Mouse (Mus musculus) hindbrain, embryonic 15.5 days (tissue): ENCODE results near the gene Tinagl1. TPM values are rescaled to one million over a fixed set of nuclear protein-coding genes. Genes with fewer than 3 reads are reported as not detected.

Experiments
- ATAC-seq: fragments of 200-750 bp; cut with Nextera tagmentation; 2 replicates; pipeline ENCODE4 v1.8.0; 2017; ENCODE audit warnings: low read depth, moderate number of reproducible peaks, moderate TSS enrichment; ENCODE audit not compliant: low FRiP score
- H3K27ac ChIP-seq: fragments of 300-500 bp; sonication (generic); replicated peaks from 2 replicates; pipeline ENCODE4 v1.5.1; 2015; ENCODE audit warnings: mild to moderate bottlenecking, inconsistent platforms
- H3K27me3 ChIP-seq: fragments of 300-500 bp; sonication (generic); 2 replicates; pipeline ENCODE4 v1.6.1; 2015; ENCODE audit warnings: control low read depth, inconsistent platforms
- H3K36me3 ChIP-seq: fragments of 300-500 bp; sonication (generic); 2 replicates; pipeline ENCODE4 v1.6.1; 2015; ENCODE audit warnings: control low read depth, inconsistent platforms
- H3K4me1 ChIP-seq: fragments of 300-500 bp; sonication (generic); replicated peaks from 2 replicates; pipeline ENCODE4 v1.6.1; 2015; ENCODE audit warnings: control low read depth, inconsistent platforms
- H3K4me2 ChIP-seq: fragments of 300-500 bp; sonication (generic); 2 replicates; pipeline ENCODE4 v1.6.1; 2015; ENCODE audit warnings: moderate library complexity, mild to moderate bottlenecking, inconsistent platforms
- H3K4me3 ChIP-seq: fragments of 300-500 bp; sonication (generic); 2 replicates; pipeline ENCODE4 v1.5.1; 2015; ENCODE audit warnings: mild to moderate bottlenecking, inconsistent platforms
- H3K9ac ChIP-seq: fragments of 300-500 bp; sonication (generic); 2 replicates; pipeline ENCODE4 v1.6.1; 2015; ENCODE audit warnings: inconsistent platforms
- H3K9me3 ChIP-seq: fragments of 300-500 bp; sonication (generic); 2 replicates; pipeline ENCODE4 v1.6.1; 2016; ENCODE audit warnings: control low read depth, inconsistent platforms
- WGBS: fragments of 180-500 bp; shearing (Covaris S2); methylation state at CpG from one replicate; pipeline ENCODE4 v1.1.7; 2015; 5-methylcytosine and 5-hydroxymethylcytosine counted together
- polyA plus RNA-seq: library from polyadenylated mRNA; unstranded; fragments of >200 nt; fragmentation: Nextera tagmentation; extraction: Ambion mirVana; gene quantifications from 2 replicates; pipeline ENCODE4 v1.2.1, GENCODE M21; 2015

Tinagl1 gene
- polyA plus RNA-seq, 1 experiment from 2014 or later, result 8.2 TPM

GRCm38 (mm10) chr4:130166592-130166991, 8.3 kb downstream of the Tinagl1 start:
- Histone ChIP-seq H3K9me3 (no peaks in the 10 kb centered on the region), H3K36me3 (no peaks in the 10 kb centered on the region), H3K4me2 (no peak overlapping the region), H3K9ac (no peak overlapping the region), H3K27ac (no peak overlapping the region), H3K27me3 (peaks cover 31% of the 10 kb centered on the region), H3K4me1 (peaks cover 17% of the 10 kb centered on the region), H3K4me3 (no peak overlapping the region)
- WGBS, result 73% methylated on average over 8 of the region's 8 CpGs
- no peak for ATAC-seq

GRCm38 (mm10) chr4:130166061-130166460, 8.9 kb downstream of the Tinagl1 start:
- no peak overlapping the region for H3K4me3 ChIP-seq
- no peak overlapping the region for H3K9ac ChIP-seq
- H3K27ac ChIP-seq, result no peak overlapping the region
- peaks cover 33% of the 10 kb centered on the region for H3K27me3 ChIP-seq
- H3K36me3 ChIP-seq, result no peaks in the 10 kb centered on the region
- peaks cover 17% of the 10 kb centered on the region for H3K4me1 ChIP-seq
- no peak overlapping the region for H3K4me2 ChIP-seq
- ATAC-seq, result no peak
- WGBS, result 85% methylated on average over 18 of the region's 18 CpGs
- H3K9me3 ChIP-seq, result no peaks in the 10 kb centered on the region

- no peaks in the 10 kb centered on the region for H3K9me3 ChIP-seq
- H3K36me3 ChIP-seq, result no peaks in the 10 kb centered on the region
- no peak overlapping the region for H3K27ac ChIP-seq
- WGBS, result 75% methylated on average over 6 of the region's 6 CpGs
- H3K4me3 ChIP-seq, result no peak overlapping the region
- no peak overlapping the region for H3K4me2 ChIP-seq
- H3K27me3 ChIP-seq, result peaks cover 33% of the 10 kb centered on the region
- peaks cover 17% of the 10 kb centered on the region for H3K4me1 ChIP-seq
- no peak for ATAC-seq
- H3K9ac ChIP-seq, result no peak overlapping the region
These were observed 10.8 kb downstream of the Tinagl1 start for GRCm38 (mm10) chr4:130164121-130164520.

GRCm38 (mm10) chr4:130163391-130163861, 11.5 kb downstream of the Tinagl1 start:
- peaks cover 33% of the 10 kb centered on the region for H3K27me3 ChIP-seq
- WGBS, result 7% methylated on average over 20 of the region's 20 CpGs
- peaks cover 12% of the 10 kb centered on the region for H3K4me1 ChIP-seq
- no peak for ATAC-seq
- no peak overlapping the region for H3K9ac ChIP-seq
- no peaks in the 10 kb centered on the region for H3K9me3 ChIP-seq
- H3K4me2 ChIP-seq, result peak overlapping the region; percentile 34
- H3K36me3 ChIP-seq, result no peaks in the 10 kb centered on the region
- H3K4me3 ChIP-seq, result no peak overlapping the region
- H3K27ac ChIP-seq, result no peak overlapping the region

GRCm38 (mm10) chr4:130161349-130161748, 13.6 kb downstream of the Tinagl1 start:
- Histone ChIP-seq H3K36me3 (no peaks in the 10 kb centered on the region), H3K9me3 (no peaks in the 10 kb centered on the region), H3K27me3 (peaks cover 30% of the 10 kb centered on the region), H3K4me3 (no peak overlapping the region), H3K4me2 (no peak overlapping the region), H3K27ac (no peak overlapping the region), H3K4me1 (peaks cover 7% of the 10 kb centered on the region), H3K9ac (no peak overlapping the region)
- ATAC-seq, result no peak
- WGBS, result 21% methylated on average over 4 of the region's 4 CpGs

GRCm38 (mm10) chr4:130156812-130157371, 18.0 kb downstream of the Tinagl1 start:
- H3K9ac ChIP-seq, result no peak overlapping the region
- no peak overlapping the region for H3K4me2 ChIP-seq
- WGBS, result 82% methylated on average over 12 of the region's 12 CpGs
- no peaks in the 10 kb centered on the region for H3K9me3 ChIP-seq
- H3K27me3 ChIP-seq, result peaks cover 11% of the 10 kb centered on the region
- H3K4me1 ChIP-seq, result no peaks in the 10 kb centered on the region
- no peak overlapping the region for H3K4me3 ChIP-seq
- no peak for ATAC-seq
- no peaks in the 10 kb centered on the region for H3K36me3 ChIP-seq
- H3K27ac ChIP-seq, result no peak overlapping the region

- Histone ChIP-seq H3K27me3 (peaks cover 9% of the 10 kb centered on the region), H3K9ac (no peak overlapping the region), H3K4me2 (no peak overlapping the region), H3K4me1 (no peaks in the 10 kb centered on the region), H3K4me3 (no peak overlapping the region), H3K36me3 (no peaks in the 10 kb centered on the region), H3K9me3 (no peaks in the 10 kb centered on the region), H3K27ac (no peak overlapping the region)
- WGBS, result 87% methylated on average over 3 of the region's 3 CpGs
- ATAC-seq, result no peak
These were observed 20.7 kb downstream of the Tinagl1 start for GRCm38 (mm10) chr4:130154250-130154649.

GRCm38 (mm10) chr4:130148405-130148804, 26.5 kb downstream of the Tinagl1 start:
- H3K9ac ChIP-seq, result no peak overlapping the region
- H3K4me2 ChIP-seq, result no peak overlapping the region
- 78% methylated on average over 10 of the region's 10 CpGs for WGBS

GRCm38 (mm10) chr4:130141786-130142185, 33.1 kb downstream of the Tinagl1 start:
- H3K4me1 ChIP-seq, result peaks cover 27% of the 10 kb centered on the region
- H3K36me3 ChIP-seq, result no peaks in the 10 kb centered on the region
- H3K4me2 ChIP-seq, result no peak overlapping the region
- H3K9ac ChIP-seq, result no peak overlapping the region
- no peaks in the 10 kb centered on the region for H3K9me3 ChIP-seq
- H3K4me3 ChIP-seq, result no peak overlapping the region
- no peak overlapping the region for H3K27ac ChIP-seq
- ATAC-seq, result no peak
- H3K27me3 ChIP-seq, result peaks cover 29% of the 10 kb centered on the region
- WGBS, result 26% methylated on average over 3 of the region's 3 CpGs

More at GRCm38 (mm10) chr4:130148405-130148804, 26.5 kb downstream of the Tinagl1 start:
- H3K36me3 ChIP-seq, result no peaks in the 10 kb centered on the region
- H3K27me3 ChIP-seq, result peaks cover 8% of the 10 kb centered on the region
- ATAC-seq, result no peak
- H3K27ac ChIP-seq, result no peak overlapping the region
- H3K4me3 ChIP-seq, result no peak overlapping the region
- no peaks in the 10 kb centered on the region for H3K9me3 ChIP-seq
- no peaks in the 10 kb centered on the region for H3K4me1 ChIP-seq

GRCm38 (mm10) chr4:130140992-130141402, 33.9 kb downstream of the Tinagl1 start:
- Histone ChIP-seq H3K27me3 (peaks cover 32% of the 10 kb centered on the region), H3K9ac (no peak overlapping the region), H3K4me2 (no peak overlapping the region), H3K9me3 (no peaks in the 10 kb centered on the region), H3K36me3 (no peaks in the 10 kb centered on the region), H3K4me1 (peaks cover 27% of the 10 kb centered on the region), H3K27ac (no peak overlapping the region), H3K4me3 (no peak overlapping the region)
- peak; percentile 27; the same call in 1 of the 2 replicates for ATAC-seq
- WGBS, result 32% methylated on average over 9 of the region's 9 CpGs

GRCm38 (mm10) chr4:130139214-130139492, 35.8 kb downstream of the Tinagl1 start, which contains the start of gene Hcrtr1:
Hcrtr1 (minus strand) TSS chr4:130139359.
- Histone ChIP-seq H3K36me3 (no peaks in the 10 kb centered on the region), H3K9me3 (no peaks in the 10 kb centered on the region), H3K9ac (peak within 1 kb of the TSS; percentile 34), H3K27ac (no peak within 1 kb of the TSS), H3K4me3 (peak within 1 kb of the TSS; percentile 43), H3K4me1 (peaks cover 27% of the 10 kb centered on the region), H3K4me2 (peak within 1 kb of the TSS; percentile 94), H3K27me3 (peaks cover 34% of the 10 kb centered on the region)
- no peak for ATAC-seq
- WGBS, result under 1% methylated on average over 15 of the region's 15 CpGs

GRCm38 (mm10) chr4:130138441-130139213, 36.3 kb downstream of the Tinagl1 start:
- Histone ChIP-seq H3K27ac (no peak overlapping the region), H3K4me3 (peak overlapping the region; percentile 43), H3K4me2 (peak overlapping the region; percentile 94), H3K36me3 (no peaks in the 10 kb centered on the region), H3K9ac (peak overlapping the region; percentile 34), H3K27me3 (peaks cover 34% of the 10 kb centered on the region), H3K4me1 (peaks cover 27% of the 10 kb centered on the region), H3K9me3 (no peaks in the 10 kb centered on the region)
- WGBS, result under 1% methylated on average over 56 of the region's 57 CpGs
- ATAC-seq, result peak; percentile 64
